31 mouse cellular contexts compared by ENCODE assay signal in genomic region chr10:26119067-26119821, GRCm38 (mm10). TPM values are rescaled to one million over a fixed set of nuclear protein-coding genes. Genes with fewer than 3 reads are reported as not detected.
DNase-seq lines count a peak whose midpoint lies in the region; ATAC-seq and TF ChIP-seq lines count a peak whose summit lies in the region.
"Had no signal": no experiment of that assay in that cellular context is flagged by ENCODE, and none has a peak within 500 bp of the region (broad histone marks: within the 10 kb centered on the region; RNA-seq: fewer than 3 reads in every experiment).

No protein-coding gene starts in this region.

- H3K9ac ChIP-seq in forebrain, postnatal 0 days: no peak overlapping the region
- no peak overlapping the region for H3K9ac ChIP-seq in forebrain, embryonic 12.5 days
- H3K9ac ChIP-seq in midbrain, postnatal 0 days (replicated peaks; ENCODE audit: low read length, poor library complexity, severe bottlenecking): no peak overlapping the region
- H3K9ac ChIP-seq in midbrain, embryonic 15.5 days: no peak overlapping the region
- H3K9ac ChIP-seq: embryonic facial prominence, embryonic 13.5 days; embryonic facial prominence, embryonic 15.5 days; forebrain, embryonic 13.5 days; forebrain, embryonic 15.5 days had no signal

- TF ChIP-seq CTCF in forebrain, postnatal 0 days (IDR thresholded peaks at IDR 0.05; ENCODE audit: low read depth): no peak
- TF ChIP-seq CTCF in left cerebral cortex, adult 2 months (IDR thresholded peaks at IDR 0.05): no peak
- TF ChIP-seq CTCF in midbrain, postnatal 0 days (IDR thresholded peaks at IDR 0.05): no peak

- H3K4me1 ChIP-seq in forebrain, postnatal 0 days (ENCODE audit: insufficient read depth): no peaks in the 10 kb centered on the region
- no peaks in the 10 kb centered on the region for H3K4me1 ChIP-seq in forebrain, embryonic 12.5 days
- H3K4me1 ChIP-seq in midbrain, postnatal 0 days (ENCODE audit: insufficient read depth, low read length): no peaks in the 10 kb centered on the region
- no peaks in the 10 kb centered on the region for H3K4me1 ChIP-seq in midbrain, embryonic 15.5 days
- H3K4me1 ChIP-seq: embryonic facial prominence, embryonic 13.5 days; embryonic facial prominence, embryonic 15.5 days; forebrain, embryonic 10.5 days; forebrain, embryonic 13.5 days; forebrain, embryonic 15.5 days had no signal

- H3K4me3 ChIP-seq in forebrain, postnatal 0 days (ENCODE audit: low read depth, low read length): no peak overlapping the region
- H3K4me3 ChIP-seq in forebrain, embryonic 12.5 days (replicated peaks): no peak overlapping the region
- no peak overlapping the region for H3K4me3 ChIP-seq in left cerebral cortex, adult 2 months
- H3K4me3 ChIP-seq in midbrain, postnatal 0 days (ENCODE audit: low read depth, low read length): no peak overlapping the region
- H3K4me3 ChIP-seq in midbrain, embryonic 15.5 days: no peak overlapping the region
- H3K4me3 ChIP-seq: embryonic facial prominence, embryonic 13.5 days; embryonic facial prominence, embryonic 15.5 days; erythroblast, embryonic 14.5 days; forebrain, embryonic 10.5 days; forebrain, embryonic 13.5 days; forebrain, embryonic 15.5 days had no signal

- peak; percentile 2 for DNase-seq in forebrain, postnatal 0 days
- DNase-seq in heart, adult 11 months: peak; percentile 58
- no peak for DNase-seq in heart, postnatal 10 days
- no peak for DNase-seq in left cerebral cortex, adult 2 months (ENCODE audit: extremely low spot score in 1 of 2, low spot score in 2 of 2)
- DNase-seq in left cerebral cortex, postnatal 4 days: no peak
- DNase-seq in midbrain, postnatal 0 days (ENCODE audit: low spot score): peak; percentile 12
- DNase-seq: adrenal gland, adult 8-10 months; adrenal gland, postnatal 14 days; adrenal gland, postnatal 36 days; B cell, adult 2 months; cerebellum, adult 11 months; cerebellum, adult 18-20 months; cerebellum, adult 8-10 months; cerebellum, adult 9-11 months; cerebellum, postnatal 36 days; embryo, embryonic 11 days had no signal

- no peak overlapping the region for H3K4me2 ChIP-seq in forebrain, postnatal 0 days (ENCODE audit: low read depth)
- H3K4me2 ChIP-seq in forebrain, embryonic 12.5 days: no peak overlapping the region
- H3K4me2 ChIP-seq in midbrain, postnatal 0 days (ENCODE audit: low read depth, low read length, poor library complexity, severe bottlenecking): no peak overlapping the region
- H3K4me2 ChIP-seq in midbrain, embryonic 15.5 days: no peak overlapping the region
- H3K4me2 ChIP-seq: embryonic facial prominence, embryonic 13.5 days; embryonic facial prominence, embryonic 15.5 days; forebrain, embryonic 13.5 days; forebrain, embryonic 15.5 days had no signal

- H3K27ac ChIP-seq in forebrain, postnatal 0 days (ENCODE audit: low read depth, low read length): no peak overlapping the region
- no peak overlapping the region for H3K27ac ChIP-seq in forebrain, embryonic 12.5 days
- peak overlapping the region; percentile 36; the same call in 1 of the 2 replicates for H3K27ac ChIP-seq in left cerebral cortex, adult 2 months
- no peak overlapping the region for H3K27ac ChIP-seq in midbrain, postnatal 0 days (ENCODE audit: low read depth, low read length)
- no peak overlapping the region for H3K27ac ChIP-seq in midbrain, embryonic 15.5 days
- H3K27ac ChIP-seq: embryonic facial prominence, embryonic 13.5 days; embryonic facial prominence, embryonic 15.5 days; forebrain, embryonic 10.5 days; forebrain, embryonic 13.5 days; forebrain, embryonic 15.5 days had no signal

- 80% methylated on average over 6 of the region's 6 CpGs for WGBS in forebrain, postnatal 0 days
- 90% methylated on average over 6 of the region's 6 CpGs for WGBS in forebrain, embryonic 12.5 days
- WGBS in midbrain, postnatal 0 days: 63% methylated on average over 6 of the region's 6 CpGs
- WGBS in midbrain, embryonic 15.5 days: 73% methylated on average over 6 of the region's 6 CpGs

- intact Hi-C loops in heart, postnatal 10 days (cut with DNase I): no loop called here
- intact Hi-C loops in left cerebral cortex, adult 2 months (cut with DNase I): no loop called here
- intact Hi-C loops in left cerebral cortex, postnatal 4 days (cut with DNase I): no loop called here

- peak; percentile 56 for ATAC-seq in forebrain, postnatal 0 days
- no peak for ATAC-seq in forebrain, embryonic 12.5 days (ENCODE audit: low FRiP score)
- ATAC-seq in midbrain, postnatal 0 days (ENCODE audit: low FRiP score): peak; percentile 65
- ATAC-seq in midbrain, embryonic 15.5 days (replicated peaks): no peak
- ATAC-seq: activated CD4-positive, CD25-positive, alpha-beta regulatory T cell, adult 4 months; CD4-positive, CD25-positive, alpha-beta regulatory T cell, adult 4 months; forebrain, embryonic 13.5 days; forebrain, embryonic 15.5 days; Patski had no signal

- H3K27me3 ChIP-seq in forebrain, postnatal 0 days (ENCODE audit: insufficient read depth, low read length): no peaks in the 10 kb centered on the region
- no peaks in the 10 kb centered on the region for H3K27me3 ChIP-seq in forebrain, embryonic 12.5 days
- no peaks in the 10 kb centered on the region for H3K27me3 ChIP-seq in midbrain, postnatal 0 days (ENCODE audit: insufficient read depth, low read length)
- H3K27me3 ChIP-seq in midbrain, embryonic 15.5 days (replicated peaks): no peaks in the 10 kb centered on the region
- H3K27me3 ChIP-seq: CH12.LX; embryonic facial prominence, embryonic 13.5 days; embryonic facial prominence, embryonic 15.5 days; forebrain, embryonic 13.5 days; forebrain, embryonic 15.5 days; Patski had no signal

- no peaks in the 10 kb centered on the region for H3K36me3 ChIP-seq in forebrain, postnatal 0 days (ENCODE audit: insufficient read depth)
- H3K36me3 ChIP-seq in forebrain, embryonic 12.5 days (replicated peaks): no peaks in the 10 kb centered on the region
- no peaks in the 10 kb centered on the region for H3K36me3 ChIP-seq in midbrain, postnatal 0 days (ENCODE audit: insufficient read depth, low read length)
- no peaks in the 10 kb centered on the region for H3K36me3 ChIP-seq in midbrain, embryonic 15.5 days (replicated peaks)
- H3K36me3 ChIP-seq: embryonic facial prominence, embryonic 13.5 days; embryonic facial prominence, embryonic 15.5 days; forebrain, embryonic 10.5 days; forebrain, embryonic 15.5 days; G1E had no signal

- H3K9me3 ChIP-seq in forebrain, postnatal 0 days (ENCODE audit: low read length): no peaks in the 10 kb centered on the region
- H3K9me3 ChIP-seq in forebrain, embryonic 12.5 days: no peaks in the 10 kb centered on the region
- no peaks in the 10 kb centered on the region for H3K9me3 ChIP-seq in midbrain, postnatal 0 days (ENCODE audit: low read length)
- H3K9me3 ChIP-seq in midbrain, embryonic 15.5 days: no peaks in the 10 kb centered on the region
- H3K9me3 ChIP-seq: embryonic facial prominence, embryonic 13.5 days; embryonic facial prominence, embryonic 15.5 days; forebrain, embryonic 10.5 days; forebrain, embryonic 13.5 days; forebrain, embryonic 15.5 days had no signal

RNA-seq across cellular contexts. Expression of gene Tmem200a, which starts 40.4 kb away (rescaled TPM):
- 25.2 and 27.9 TPM in 2 replicates for total RNA-seq in forebrain, postnatal 0 days (2014; rRNA removed)
- polyA plus RNA-seq in forebrain, postnatal 0 days (2015; fragmentation: Nextera tagmentation; extraction: Ambion mirVana): 15.0 and 20.0 TPM in 2 replicates
- 19.5 and 25.5 TPM in 2 replicates for polyA plus RNA-seq in forebrain, embryonic 12.5 days (2016; fragmentation: Nextera tagmentation; extraction: Ambion mirVana)
- 1 to 10 TPM in 1 of 2 experiments, under 1 TPM in 1; 0.34 to 1.1 TPM for total RNA-seq in heart, postnatal 10 days (2021)
- total RNA-seq in left cerebral cortex, adult 2 months (2021): 10 to 100 TPM; 18.3 to 21.0 TPM
- total RNA-seq in left cerebral cortex, postnatal 4 days (2021): 10 to 100 TPM; 27.0 to 31.4 TPM
- total RNA-seq in midbrain, postnatal 0 days (2014; rRNA removed): 32.0 and 42.6 TPM in 2 replicates
- polyA plus RNA-seq in midbrain, postnatal 0 days (2015; fragmentation: Nextera tagmentation; extraction: Ambion mirVana): 20.7 and 21.6 TPM in 2 replicates
- polyA plus RNA-seq in midbrain, embryonic 15.5 days (2015; fragmentation: Nextera tagmentation; extraction: Ambion mirVana): 30.6 and 35.6 TPM in 2 replicates
- total RNA-seq: CH12.LX; common myeloid progenitor, adult 5-6 weeks had no signal
- polyA plus RNA-seq: activated CD4-positive, CD25-positive, alpha-beta regulatory T cell, adult 4 months; CD4-positive, CD25-positive, alpha-beta regulatory T cell, adult 4 months; erythroblast, embryonic 14.5 days; G1E; Patski had no signal

RNA-seq across cellular contexts. Expression of gene Gm9767, which starts 41.2 kb away (rescaled TPM):
- total RNA-seq in forebrain, postnatal 0 days (2014; rRNA removed): 1.1 and 1.8 TPM in 2 replicates
- polyA plus RNA-seq in forebrain, postnatal 0 days (2015; fragmentation: Nextera tagmentation; extraction: Ambion mirVana): 1.5 and 2.2 TPM in 2 replicates
- polyA plus RNA-seq in forebrain, embryonic 12.5 days (2016; fragmentation: Nextera tagmentation; extraction: Ambion mirVana): 0.28 and 0.78 TPM in 2 replicates
- total RNA-seq in heart, postnatal 10 days (2021): not detected
- 1 to 10 TPM in 1 of 2 experiments, under 1 TPM in 1; 0.58 to 1.2 TPM for total RNA-seq in left cerebral cortex, adult 2 months (2021)
- 1 to 10 TPM; 2.0 to 3.2 TPM for total RNA-seq in left cerebral cortex, postnatal 4 days (2021)
- total RNA-seq in midbrain, postnatal 0 days (2014; rRNA removed): 0.82 and 1.7 TPM in 2 replicates
- polyA plus RNA-seq in midbrain, postnatal 0 days (2015; fragmentation: Nextera tagmentation; extraction: Ambion mirVana): 1.3 and 2.5 TPM in 2 replicates
- 1.3 and 2.4 TPM in 2 replicates for polyA plus RNA-seq in midbrain, embryonic 15.5 days (2015; fragmentation: Nextera tagmentation; extraction: Ambion mirVana)
- total RNA-seq: CH12.LX; common myeloid progenitor, adult 5-6 weeks; G1E had no signal
- polyA plus RNA-seq: CD4-positive, CD25-positive, alpha-beta regulatory T cell, adult 4 months; embryonic facial prominence, embryonic 11.5 days; erythroblast, embryonic 14.5 days; G1E; Patski had no signal

Comparison
In these comparisons a context has a peak if more than half of its experiments do, and no peak if none do; other contexts are left out.
1. ATAC-seq: peak in forebrain, postnatal 0 days (single experiment) and midbrain, postnatal 0 days (single experiment); none in forebrain, embryonic 12.5 days (single experiment) and midbrain, embryonic 15.5 days (single experiment).
2. DNase-seq: peak in forebrain, postnatal 0 days (single experiment), heart, adult 11 months (single experiment) and midbrain, postnatal 0 days (single experiment); none in heart, postnatal 10 days (0 of 2), left cerebral cortex, adult 2 months (0 of 2) and left cerebral cortex, postnatal 4 days (single experiment).
3. RNA of gene Tmem200a, which starts 40.4 kb away (total RNA-seq): 32.0 to 42.6 TPM in midbrain, postnatal 0 days, 27.0 to 31.4 TPM in left cerebral cortex, postnatal 4 days, 25.2 to 27.9 TPM in forebrain, postnatal 0 days and 18.3 to 21.0 TPM in left cerebral cortex, adult 2 months; 0.34 to 1.1 TPM in heart, postnatal 10 days; every median in the first group is over 4 times any median in the second.